Mouse (Mus musculus): ENCODE results near the gene Brpf3. TPM values are rescaled to one million over a fixed set of nuclear protein-coding genes. Genes with fewer than 3 reads are reported as not detected.
"Not testable (repeated sequence)": the region's sequence is repeated elsewhere in the genome, so short reads cannot be mapped to it uniquely, and the experiment has no call there.

Gene Brpf3
- total RNA-seq, 2 experiments from 2014 or later: 23.1 to 24.6 TPM

- no peak for DNase-seq (ENCODE audit: low spot score in 2 of 2)
Observed at GRCm38 (mm10) chr17:28797031-28797430, 3.9 kb upstream of the Brpf3 start.

- no peak for DNase-seq (ENCODE audit: low spot score in 2 of 2)
Observed at GRCm38 (mm10) chr17:28799291-28800160, 1.4 kb upstream of the Brpf3 start.

GRCm38 (mm10) chr17:28800281-28800670 is 614 bp upstream of the Brpf3 start:
- DNase-seq (ENCODE audit: low spot score in 2 of 2): no peak

DNA sequence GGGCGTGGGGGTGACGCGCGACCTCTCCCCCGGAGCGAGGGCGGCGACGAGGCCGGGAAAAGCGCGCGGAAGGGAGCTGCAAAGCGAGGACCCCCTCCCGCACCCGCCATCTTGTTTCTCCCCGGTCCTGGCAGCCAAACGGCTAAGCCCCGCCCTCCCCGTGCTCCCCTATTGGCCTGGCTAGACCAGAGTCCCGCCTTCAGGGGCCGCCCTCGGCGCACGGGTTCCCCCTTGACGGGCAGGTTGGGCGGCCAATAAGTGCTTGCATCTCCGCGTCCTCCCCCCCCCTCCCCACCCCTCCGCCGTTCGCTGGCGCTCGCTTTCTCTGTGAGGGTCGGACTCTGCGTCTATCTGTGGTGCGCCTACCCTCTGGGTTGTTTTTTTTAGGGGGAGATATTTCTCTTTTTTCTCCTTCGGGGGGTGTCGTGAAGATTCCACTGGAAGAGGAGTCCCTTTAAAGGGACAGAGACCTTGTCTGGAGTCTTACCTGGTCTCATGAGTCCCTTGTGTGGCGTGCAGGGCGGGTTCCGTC is 650 bp downstream of the Brpf3 start:
- DNase-seq (ENCODE audit: low spot score in 2 of 2): peak; percentile 99 to 100

GRCm38 (mm10) chr17:28802006-28802481 is 1.2 kb downstream of the Brpf3 start:
- peak in 1 of 2 experiments; percentile 36 for DNase-seq (ENCODE audit: low spot score in 2 of 2)

DNA sequence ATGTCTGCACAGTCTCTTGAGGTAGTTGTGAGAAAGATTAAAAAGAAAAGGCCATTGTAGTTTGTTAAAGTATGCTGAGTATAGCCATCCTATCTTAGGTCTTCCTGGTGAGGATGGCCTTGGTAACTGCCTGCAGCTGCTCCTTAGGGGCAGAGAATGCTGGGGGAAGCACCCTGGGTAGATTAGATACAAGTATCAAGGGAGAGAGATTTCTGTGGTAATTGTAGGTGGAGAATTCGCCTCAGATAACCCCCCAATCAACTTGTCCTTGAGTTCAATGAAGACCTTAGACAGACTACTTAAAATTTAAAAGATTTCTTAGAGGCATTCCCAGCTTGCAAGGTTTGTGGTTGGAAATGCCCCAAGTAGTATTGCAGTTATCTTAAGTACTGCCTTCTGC is 2.4 kb downstream of the Brpf3 start:
- DNase-seq (ENCODE audit: low spot score in 2 of 2): no peak

DNA sequence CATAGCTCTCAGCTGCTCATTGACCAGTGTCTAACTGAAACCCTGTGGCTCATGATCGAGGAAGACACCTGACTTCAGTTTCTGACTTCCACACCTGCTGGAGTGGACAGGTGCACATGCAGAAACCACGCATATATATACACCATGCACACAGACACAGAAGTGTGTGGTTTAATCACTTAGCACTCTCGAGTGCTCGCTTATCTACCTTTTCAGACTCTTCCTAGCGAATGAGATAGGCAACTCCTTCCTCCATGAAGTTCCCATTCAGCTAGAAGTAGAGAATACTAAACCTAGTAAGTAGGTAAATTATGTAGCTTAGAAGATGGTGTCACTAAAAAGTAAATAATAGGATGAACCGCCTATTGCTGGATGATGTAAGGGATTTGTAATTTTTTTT is 4.1 kb downstream of the Brpf3 start:
- no peak for DNase-seq (ENCODE audit: low spot score in 2 of 2)

DNA sequence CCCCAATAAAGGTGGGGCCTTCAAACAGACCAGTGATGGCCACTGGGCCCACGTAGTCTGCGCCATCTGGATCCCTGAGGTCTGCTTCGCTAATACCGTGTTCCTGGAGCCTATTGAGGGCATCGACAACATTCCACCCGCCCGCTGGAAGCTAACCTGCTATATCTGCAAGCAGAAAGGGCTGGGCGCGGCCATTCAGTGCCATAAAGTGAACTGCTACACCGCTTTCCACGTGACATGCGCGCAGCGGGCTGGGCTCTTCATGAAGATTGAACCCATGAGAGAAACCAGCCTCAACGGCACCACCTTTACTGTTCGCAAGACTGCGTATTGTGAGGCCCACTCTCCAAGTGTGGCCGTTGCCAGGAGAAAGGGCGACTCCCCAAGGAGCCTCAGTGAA is 5.9 kb downstream of the Brpf3 start:
- no peak for DNase-seq (ENCODE audit: low spot score in 2 of 2)

DNA sequence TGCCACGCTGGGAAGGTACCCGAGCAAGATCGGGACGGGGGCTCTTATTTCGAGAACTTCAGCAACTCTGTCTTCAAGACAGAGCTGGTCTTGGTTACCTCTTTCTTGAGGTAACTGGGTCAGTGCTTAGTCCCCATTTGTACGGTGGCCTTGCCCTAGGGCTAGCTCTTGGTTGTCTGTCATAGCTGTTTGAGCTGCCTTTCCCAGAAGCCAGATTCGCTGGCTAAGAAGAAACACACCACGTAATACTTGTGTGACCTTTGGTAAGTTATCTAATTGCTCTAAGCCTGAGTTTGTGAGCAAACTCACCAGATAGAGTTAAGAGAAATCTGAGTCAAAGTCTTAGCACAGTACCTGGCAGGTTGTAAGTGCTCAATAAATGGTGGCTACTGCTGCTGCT is 7.8 kb downstream of the Brpf3 start:
- no peak for DNase-seq (ENCODE audit: low spot score in 2 of 2)

GRCm38 (mm10) chr17:28809175-28809831 is 8.4 kb downstream of the Brpf3 start:
- no peak for DNase-seq (ENCODE audit: low spot score in 2 of 2)

- no peak for DNase-seq (ENCODE audit: low spot score in 2 of 2)
Observed at GRCm38 (mm10) chr17:28812345-28812744, 11.5 kb downstream of the Brpf3 start.

GRCm38 (mm10) chr17:28814529-28815097 is 13.7 kb downstream of the Brpf3 start:
- DNase-seq (ENCODE audit: low spot score in 2 of 2): no peak

GRCm38 (mm10) chr17:28815384-28816004 is 14.6 kb downstream of the Brpf3 start:
- no peak for DNase-seq (ENCODE audit: low spot score in 2 of 2)

DNA sequence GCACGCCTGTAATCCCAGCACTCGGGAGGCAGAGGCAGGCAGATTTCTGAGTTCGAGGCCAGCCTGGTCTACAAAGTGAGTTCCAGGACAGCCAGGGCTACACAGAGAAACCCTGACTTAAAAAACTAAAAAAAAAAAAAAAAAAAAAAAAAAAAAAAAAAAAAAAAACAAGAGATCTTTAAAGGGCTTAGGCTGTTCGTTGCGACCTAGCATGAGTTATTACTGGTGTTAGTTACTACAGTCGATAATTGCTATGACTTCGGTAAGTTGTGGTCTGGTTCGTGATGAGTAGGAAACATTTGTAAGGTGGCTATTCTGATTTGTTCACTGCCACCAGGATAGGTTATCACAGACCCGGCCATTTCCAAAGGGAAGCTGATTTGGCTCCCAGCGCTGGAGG is 15.4 kb downstream of the Brpf3 start:
- not testable (repeated sequence) for DNase-seq (ENCODE audit: low spot score in 2 of 2)

DNA sequence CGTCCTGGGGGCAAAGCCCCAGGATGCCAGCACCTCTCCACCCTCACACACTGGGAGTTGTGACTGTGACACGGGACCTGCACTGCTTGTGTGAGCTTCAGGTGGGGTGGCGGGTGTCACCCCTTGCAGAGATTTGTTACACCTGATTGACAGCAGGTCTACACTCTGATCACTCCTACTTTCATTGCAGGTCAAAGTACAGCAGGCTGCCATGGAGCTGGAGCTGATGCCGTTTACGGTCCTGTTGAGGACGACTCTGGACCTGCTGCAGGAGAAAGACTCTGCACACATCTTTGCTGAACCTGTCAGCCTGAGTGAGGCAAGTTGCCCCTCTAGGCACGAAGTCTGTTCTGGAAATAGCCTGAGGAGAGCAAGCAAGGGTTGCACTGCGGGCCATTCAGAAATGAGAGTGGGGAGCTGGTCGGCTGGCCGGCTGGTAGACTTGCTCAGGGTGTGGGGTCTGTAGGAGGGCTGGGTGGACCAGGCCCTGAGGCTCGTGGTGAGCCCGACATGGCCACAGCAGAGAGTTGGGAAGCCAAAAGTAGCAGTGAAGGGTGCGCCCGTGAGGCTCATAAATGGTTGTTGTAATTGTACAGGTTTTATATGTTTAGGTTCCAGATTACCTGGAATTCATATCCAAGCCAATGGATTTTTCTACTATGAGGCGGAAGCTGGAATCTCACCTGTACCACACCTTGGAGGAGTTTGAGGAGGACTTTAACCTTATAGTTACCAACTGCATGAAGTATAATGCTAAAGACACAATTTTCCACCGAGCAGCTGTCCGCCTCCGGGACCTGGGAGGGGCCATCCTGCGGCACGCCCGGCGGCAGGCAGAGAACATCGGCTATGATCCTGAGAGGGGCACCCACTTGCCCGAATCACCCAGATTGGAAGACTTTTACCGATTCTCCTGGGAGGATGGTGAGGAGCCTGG is 16.3 kb downstream of the Brpf3 start:
- DNase-seq (ENCODE audit: low spot score in 2 of 2): no peak

DNA sequence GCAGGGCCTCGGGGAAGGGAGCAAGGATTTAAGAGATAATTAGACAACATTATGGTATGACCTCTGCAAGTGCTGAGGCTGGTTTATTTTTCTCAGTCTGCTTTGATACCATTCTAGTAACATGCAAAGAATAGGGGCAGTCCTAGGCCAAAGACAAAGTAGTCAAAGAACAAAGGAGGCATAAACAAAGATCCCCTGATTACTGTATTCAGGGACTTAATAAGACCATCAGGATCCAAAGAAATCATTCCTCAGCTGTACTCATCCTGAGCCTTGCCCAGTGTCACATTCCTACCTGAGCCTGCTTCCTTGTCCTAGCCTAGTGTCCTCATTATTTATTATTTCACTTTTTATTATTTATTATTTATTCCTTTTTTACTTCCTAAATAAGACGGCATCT is 19.3 kb downstream of the Brpf3 start:
- no peak for DNase-seq (ENCODE audit: low spot score in 2 of 2)

DNA sequence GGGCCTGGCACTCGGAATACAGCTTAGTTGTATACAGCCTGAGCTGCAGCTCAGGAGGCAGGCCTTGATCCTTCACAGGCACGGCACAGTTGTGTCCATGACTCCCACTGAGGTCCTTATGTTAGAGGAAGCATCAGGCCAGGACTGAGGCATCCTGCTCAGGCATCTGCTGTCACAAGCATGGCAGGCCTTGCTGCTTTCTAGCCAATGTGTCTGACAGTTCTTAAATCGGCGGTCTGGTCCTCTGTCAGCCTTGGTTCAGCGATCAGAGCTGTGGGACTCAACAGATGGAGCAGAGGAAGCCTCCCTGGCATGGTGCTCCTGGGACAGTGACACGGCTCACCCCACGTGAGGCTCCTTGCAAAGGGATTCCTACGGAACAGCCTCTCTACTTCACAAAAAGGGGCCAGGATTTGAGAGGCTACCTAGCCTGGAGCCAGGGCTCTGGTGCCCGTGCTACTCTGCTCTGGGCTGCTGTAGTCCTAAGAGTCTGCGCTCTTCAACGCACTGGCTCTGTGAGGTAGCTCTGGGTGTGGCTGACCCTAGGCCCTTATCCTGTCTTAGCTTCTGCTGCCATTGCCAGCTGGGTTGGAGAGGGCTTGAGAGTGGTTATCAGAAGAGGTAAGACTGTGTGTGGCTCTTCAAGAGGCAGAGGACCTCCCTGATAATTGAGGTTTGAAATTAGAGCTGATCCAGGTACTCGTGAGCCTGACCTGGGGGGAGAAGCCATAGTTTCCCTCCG is 22.3 kb downstream of the Brpf3 start:
- DNase-seq (ENCODE audit: low spot score in 2 of 2): no peak

DNA sequence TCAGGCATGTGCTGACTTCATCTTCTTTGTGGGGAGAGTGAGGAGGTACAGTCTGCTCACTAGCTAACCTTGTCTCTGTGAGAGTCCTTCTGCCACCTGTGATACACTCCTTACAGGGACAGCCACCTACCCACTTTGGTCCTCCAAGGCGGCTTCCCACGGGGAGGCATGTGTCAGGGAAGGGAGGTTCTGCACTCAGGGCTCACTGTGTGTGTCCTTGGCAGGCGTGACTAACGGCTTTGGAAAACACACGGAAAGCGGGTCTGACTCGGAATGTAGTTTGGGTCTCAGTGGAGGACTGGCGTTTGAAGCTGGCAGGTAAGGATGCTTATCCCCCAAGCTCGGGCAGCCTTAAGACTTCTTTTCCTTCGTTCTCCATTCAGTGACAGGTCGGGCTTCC is 22.9 kb downstream of the Brpf3 start:
- DNase-seq (ENCODE audit: low spot score in 2 of 2): no peak

DNA sequence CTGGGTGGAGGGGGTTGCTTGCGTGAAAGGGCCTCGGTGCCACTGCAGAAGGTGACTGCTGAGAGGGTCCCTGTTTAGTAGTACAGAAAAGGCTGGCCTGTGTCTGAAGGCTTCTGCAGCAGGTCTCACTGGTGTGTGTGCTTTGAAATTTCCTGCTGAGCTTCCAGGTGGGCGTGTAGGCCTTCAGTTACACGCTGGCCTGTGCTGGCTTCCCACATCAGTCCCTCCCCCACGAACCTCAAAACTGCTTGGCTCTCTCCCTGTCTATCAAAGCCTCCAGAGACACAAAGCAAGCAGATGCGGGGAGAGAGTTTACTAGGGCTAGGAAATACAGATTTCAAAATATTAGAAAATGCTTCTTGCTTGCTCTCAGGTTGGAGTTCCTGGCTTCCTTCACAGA is 24.0 kb downstream of the Brpf3 start:
- no peak for DNase-seq (ENCODE audit: low spot score in 2 of 2)

Data from gastrocnemius, postnatal 4 days (tissue).